Mouse (Mus musculus) gastrocnemius, adult 2 months (tissue): ENCODE data around the gene Adamtsl1. TPM values are rescaled to one million over a fixed set of nuclear protein-coding genes. Genes with fewer than 3 reads are reported as not detected.

Experiments
- DNase-seq: peaks from one replicate; pipeline ENCODE4 v3.0.0; 2022
- H3K27ac ChIP-seq: fragments of 200-600 bp; 2 replicates; pipeline ENCODE4 v1.8.1; 2022; ENCODE audit warnings: mild to moderate bottlenecking
- H3K4me3 ChIP-seq: fragments of 200-600 bp; 2 replicates; pipeline ENCODE4 v1.8.1; 2022; ENCODE audit warnings: mild to moderate bottlenecking, moderate library complexity
- CTCF ChIP-seq: fragments of 200-600 bp; IDR thresholded peaks from 2 replicates; pipeline ENCODE4 v1.8.1; 2022; ENCODE audit warnings: antibody characterized with exemption, mild to moderate bottlenecking, moderate library complexity
- intact Hi-C: fragments of 180-260 bp; cut with DNase I; formaldehyde crosslinking; loops from one replicate; pipeline ENCODE4 v1.15.1; 2025
- total RNA-seq, 2 experiments: library from RNA; stranded (reverse); gene quantifications; 2 replicates each; pipeline ENCODE4 v1.2.3; 2021

Gene Adamtsl1
- total RNA-seq, 2 experiments from 2014 or later = 5.7 to 5.9 TPM

DNA sequence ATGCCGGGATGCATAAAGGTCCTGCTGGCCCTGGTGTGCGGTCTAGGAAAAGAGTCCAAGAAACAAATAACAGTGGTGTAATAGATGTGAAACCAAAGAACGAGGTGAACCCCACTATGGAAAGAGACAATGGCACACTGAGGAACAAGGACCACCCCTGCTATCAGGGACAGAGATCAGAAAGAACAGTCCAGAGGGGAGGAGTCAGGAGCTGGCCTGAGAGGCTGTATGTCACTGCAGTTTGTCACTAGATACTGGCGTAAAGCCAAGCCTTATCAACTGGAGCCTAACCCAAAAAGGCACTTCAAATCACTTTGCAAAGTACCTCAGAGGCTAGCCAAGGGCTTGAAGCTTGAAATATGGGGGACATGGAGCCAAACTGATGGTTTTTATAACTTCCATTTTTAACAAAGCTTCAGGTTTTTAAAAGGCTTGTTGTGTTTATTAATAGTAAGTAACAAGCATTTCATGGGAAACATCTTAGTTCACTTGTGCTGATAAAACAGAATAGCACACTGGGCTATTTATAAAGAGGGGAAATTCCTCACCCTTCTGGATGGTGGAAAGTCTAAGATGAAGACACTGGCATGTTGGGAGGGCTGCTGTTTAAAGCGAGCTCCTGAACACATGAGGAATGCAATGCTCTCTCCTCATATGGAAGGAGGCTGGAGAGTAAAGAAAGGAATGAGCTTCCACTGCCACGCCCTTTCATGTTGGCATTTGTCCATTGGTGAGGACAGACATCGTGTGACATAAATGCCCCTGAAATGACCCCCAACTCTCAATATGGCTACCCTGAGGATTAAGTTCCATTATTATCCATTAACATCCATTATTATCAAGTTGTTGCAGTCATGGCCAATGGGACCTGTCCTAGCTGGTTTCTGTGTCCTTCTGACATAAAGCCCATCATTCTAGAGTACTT is 797.1 kb downstream of the Adamtsl1 start:
- DNase-seq = no peak
- intact Hi-C loops = no loop called here
- Histone ChIP-seq H3K27ac (peak overlapping the region; percentile 43), H3K4me3 (no peak overlapping the region)
- no peak for TF ChIP-seq CTCF

DNA sequence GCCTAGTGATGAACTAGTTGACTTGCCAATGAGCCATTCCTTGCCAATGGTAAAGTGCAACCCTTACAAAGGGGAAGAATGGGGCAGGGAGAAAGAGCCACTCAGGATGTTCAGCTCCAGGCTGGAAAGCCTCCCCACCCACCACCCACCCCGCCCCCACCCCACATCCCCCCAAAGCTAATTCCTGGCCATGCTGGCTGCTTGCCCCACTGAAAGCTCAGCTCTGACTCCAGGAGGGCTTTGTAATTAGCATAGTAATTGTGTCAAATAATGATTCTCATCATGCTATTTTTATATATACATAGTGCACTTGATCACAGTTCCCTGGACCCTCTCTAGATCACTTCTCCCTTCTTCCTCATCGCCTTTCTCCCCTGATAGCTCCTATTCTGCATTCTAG is 798.4 kb downstream of the Adamtsl1 start:
- intact Hi-C loops = no loop called here
- DNase-seq = no peak
- Histone ChIP-seq H3K4me3 (no peak overlapping the region), H3K27ac (no peak overlapping the region)
- TF ChIP-seq CTCF = no peak

DNA sequence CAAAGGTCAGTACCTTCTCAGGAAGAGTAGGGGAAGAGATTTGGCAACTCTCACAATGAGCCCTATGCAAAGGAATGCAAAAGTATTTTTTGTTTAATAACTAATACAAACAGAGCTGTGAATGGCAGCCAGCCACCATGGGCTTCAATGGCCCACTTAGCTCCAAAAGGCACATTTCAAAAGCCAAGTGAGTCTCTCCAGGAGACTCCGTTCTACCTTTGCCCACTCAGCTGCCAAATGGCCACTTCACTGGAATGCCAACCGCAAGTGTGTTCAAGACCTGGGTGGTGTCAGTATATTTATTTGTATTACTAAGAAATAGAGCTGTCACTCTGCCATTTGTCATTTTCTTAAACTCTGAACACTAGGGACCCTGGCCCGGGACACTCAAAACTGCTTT is 800.5 kb downstream of the Adamtsl1 start:
- Histone ChIP-seq H3K27ac (no peak overlapping the region), H3K4me3 (no peak overlapping the region)
- no peak for TF ChIP-seq CTCF
- DNase-seq = no peak
- intact Hi-C loops = no loop called here

DNA sequence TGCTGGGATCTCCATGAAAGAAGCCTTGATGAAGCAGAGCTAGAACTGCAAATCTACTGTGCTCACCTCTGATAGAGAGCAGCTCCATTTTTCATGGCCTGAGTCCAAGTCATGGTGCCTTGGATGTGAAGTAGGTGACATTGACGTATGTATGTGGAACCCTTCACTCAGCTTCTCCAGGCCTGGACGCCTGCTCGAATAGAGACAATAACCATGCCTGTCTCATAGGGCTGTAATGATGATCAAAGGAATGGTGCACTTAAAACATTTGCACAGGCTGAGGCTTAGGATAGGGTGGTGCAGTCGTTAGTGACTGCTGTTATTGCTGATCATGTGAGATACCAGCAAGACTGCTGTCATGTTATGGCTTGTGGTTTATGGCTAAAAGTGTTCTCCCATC is 801.1 kb downstream of the Adamtsl1 start:
- Histone ChIP-seq H3K4me3 (no peak overlapping the region), H3K27ac (no peak overlapping the region)
- no peak for TF ChIP-seq CTCF
- intact Hi-C loops = no loop called here
- no peak for DNase-seq

DNA sequence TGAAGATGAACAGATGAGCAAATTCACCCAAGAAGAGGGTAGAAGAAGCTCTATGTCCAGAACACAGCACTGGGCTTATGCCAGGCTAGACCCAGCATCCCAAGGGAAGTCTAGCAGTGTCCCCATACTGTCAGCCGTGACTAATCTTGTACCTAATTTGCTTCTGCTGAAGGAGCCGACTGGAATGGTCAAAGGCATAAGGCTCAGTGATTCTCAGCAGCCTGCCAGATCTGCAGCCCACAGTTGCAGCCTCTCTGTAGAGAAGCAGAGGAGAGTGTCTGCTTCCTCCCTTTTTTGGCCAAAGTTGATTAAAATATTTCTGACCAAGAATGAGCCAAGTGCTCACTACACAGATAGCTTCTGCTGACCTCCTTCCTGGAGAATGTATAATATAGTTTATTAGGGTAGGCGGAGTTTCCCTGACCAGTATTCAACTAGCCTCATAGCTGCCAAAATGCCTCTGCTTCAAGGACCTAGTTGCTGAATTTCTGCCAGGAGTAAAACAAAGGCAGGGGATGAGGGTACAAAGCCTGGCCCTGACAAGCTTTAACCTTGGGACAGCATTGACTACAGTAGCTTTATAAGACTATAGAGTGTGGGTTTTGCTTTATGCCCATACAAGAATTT is 804.1 kb downstream of the Adamtsl1 start:
- no peak for DNase-seq
- TF ChIP-seq CTCF = no peak
- Histone ChIP-seq H3K4me3 (no peak overlapping the region), H3K27ac (no peak overlapping the region)
- intact Hi-C loops = no loop called here

DNA sequence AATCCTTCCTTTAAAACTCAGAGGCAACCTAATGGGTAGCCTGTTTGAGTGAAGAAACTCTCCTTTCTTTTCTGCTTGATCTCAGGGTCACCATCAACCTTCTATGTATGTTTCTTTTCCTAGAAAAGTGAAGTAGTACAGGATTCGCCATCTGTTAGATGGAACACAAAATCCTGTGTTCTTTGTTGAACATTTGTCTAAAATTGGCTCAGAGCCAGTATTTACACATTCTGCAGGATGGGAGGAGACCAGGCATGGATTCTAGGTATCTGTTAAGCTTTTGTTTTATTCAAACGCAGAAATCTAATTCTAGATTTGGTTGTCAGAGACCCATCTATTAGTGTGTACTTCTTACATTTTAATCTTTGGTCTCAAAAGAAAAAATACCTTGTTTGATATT is 811.4 kb downstream of the Adamtsl1 start:
- no peak overlapping the region for H3K27ac ChIP-seq
- H3K4me3 ChIP-seq = no peak overlapping the region
- TF ChIP-seq CTCF = no peak
- intact Hi-C loops = no loop called here
- no peak for DNase-seq

DNA sequence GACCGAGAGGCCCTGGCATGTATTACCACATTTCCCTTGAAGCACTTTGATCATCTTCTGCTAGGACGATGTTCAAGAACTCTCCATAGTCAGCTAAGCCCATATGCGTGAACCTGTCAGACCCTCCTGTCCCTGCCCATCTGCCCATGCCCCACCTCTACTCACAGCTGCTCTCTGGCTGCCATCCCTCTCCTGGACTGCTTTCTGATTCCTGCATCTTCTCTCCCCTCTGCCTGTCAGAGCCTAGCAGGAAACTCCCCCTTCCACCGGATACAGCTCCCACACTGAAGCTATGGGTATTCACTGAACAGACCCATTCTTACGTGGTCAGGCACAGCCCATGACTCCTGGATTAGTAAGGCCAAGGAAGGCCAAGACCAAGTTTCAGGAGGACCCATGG is 812.0 kb downstream of the Adamtsl1 start:
- Histone ChIP-seq H3K27ac (no peak overlapping the region), H3K4me3 (no peak overlapping the region)
- TF ChIP-seq CTCF = no peak
- no peak for DNase-seq
- intact Hi-C loops = no loop called here

DNA sequence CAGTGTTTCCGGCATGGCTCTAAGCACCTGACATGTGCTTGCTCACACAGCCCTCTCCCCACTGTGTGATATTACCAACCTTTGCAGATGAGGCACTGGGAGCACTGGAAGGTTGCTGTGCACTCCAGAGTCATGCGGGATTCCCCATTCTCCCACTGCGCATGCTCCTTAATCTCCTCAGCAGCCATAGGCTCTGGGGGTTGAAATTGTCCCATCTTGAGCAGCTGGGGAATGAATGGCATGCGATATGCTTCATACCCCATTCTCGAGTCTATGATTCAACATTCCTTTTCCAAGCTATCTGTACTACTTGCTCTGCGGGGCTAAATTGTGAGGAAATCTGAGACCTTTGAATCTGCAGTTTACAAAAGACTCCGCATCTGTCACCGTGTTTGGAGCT is 812.7 kb downstream of the Adamtsl1 start:
- intact Hi-C loops = no loop called here
- TF ChIP-seq CTCF = no peak
- Histone ChIP-seq H3K4me3 (no peak overlapping the region), H3K27ac (no peak overlapping the region)
- DNase-seq = no peak

DNA sequence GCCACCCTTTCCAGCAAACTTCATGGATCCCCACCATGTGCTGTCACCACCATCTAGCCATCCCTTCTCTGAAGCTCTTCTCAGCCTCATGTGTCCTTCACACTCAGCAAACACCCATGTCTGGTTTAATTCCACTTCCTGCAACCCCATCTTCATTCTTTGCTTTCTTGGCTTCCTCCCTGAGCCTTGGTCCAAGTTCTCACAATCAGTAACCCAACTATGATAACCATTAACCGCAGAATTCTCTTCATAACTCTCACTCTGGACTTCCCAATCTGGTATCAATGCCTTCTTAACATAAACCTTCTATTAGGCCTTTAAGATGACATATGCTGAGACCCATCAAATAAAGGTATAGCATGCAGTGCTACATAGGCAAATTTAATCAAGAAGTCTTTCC is 815.5 kb downstream of the Adamtsl1 start:
- Histone ChIP-seq H3K27ac (no peak overlapping the region), H3K4me3 (no peak overlapping the region)
- intact Hi-C loops = no loop called here
- no peak for TF ChIP-seq CTCF
- DNase-seq = no peak

DNA sequence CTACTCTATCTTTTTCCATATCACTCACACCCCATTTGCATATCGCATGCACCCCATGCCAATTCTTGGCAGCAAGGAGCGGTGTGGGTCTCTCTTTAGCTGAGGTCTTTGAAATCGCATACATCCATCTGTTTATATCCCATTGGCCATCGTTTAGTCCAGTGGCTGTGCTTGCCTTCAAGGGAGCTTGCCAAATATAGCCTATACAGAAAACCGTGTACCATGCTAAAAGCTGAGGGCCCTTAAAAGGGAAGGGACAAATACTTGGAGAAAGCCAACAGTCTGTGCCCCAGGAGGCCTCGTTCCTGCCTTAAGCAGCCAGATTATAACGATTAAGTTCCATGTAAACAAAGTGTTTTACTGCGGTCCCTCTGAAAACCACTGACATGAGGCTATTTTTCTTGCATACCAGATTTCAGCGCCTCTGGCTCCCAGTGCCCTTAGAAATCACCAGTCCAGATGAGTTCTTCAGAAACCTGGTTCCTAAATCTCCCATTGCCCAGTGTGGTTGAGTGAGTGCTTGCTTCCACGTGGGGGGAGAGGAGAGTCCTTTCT is 822.0 kb downstream of the Adamtsl1 start:
- peak overlapping the region; percentile 66; the same call in 1 of the 2 replicates for H3K27ac ChIP-seq
- no peak for DNase-seq
- no peak for TF ChIP-seq CTCF
- no peak overlapping the region for H3K4me3 ChIP-seq
- intact Hi-C loops = no loop called here

DNA sequence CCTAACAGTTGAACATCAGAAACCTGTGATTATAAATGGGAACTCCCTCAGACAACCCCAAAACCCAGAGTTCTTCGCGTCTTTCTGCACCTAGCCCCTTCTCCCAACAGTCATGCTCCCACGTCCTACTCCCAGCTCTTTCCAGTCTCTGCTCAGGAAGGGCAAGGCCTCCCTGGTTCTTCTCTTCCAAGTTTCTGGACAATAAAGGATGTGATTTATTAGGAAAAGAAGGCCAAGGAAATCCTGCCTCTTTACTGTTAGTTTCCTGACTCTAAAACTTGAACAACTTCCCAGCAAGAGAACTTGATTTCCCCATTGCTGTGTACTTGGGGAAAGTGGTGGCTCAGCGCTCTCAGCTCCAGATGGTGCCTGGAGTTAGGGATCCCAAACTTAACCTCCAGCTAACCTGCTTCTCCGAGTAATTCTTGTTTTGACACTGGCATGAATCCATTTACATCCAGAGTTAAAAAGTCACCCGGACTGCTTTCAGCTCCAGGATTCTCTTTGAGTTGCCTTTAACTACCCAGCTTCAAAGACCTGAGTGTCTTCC is 823.3 kb downstream of the Adamtsl1 start:
- intact Hi-C loops = no loop called here
- H3K27ac ChIP-seq = peak overlapping the region; percentile 66
- H3K4me3 ChIP-seq = no peak overlapping the region
- no peak for TF ChIP-seq CTCF
- no peak for DNase-seq

DNA sequence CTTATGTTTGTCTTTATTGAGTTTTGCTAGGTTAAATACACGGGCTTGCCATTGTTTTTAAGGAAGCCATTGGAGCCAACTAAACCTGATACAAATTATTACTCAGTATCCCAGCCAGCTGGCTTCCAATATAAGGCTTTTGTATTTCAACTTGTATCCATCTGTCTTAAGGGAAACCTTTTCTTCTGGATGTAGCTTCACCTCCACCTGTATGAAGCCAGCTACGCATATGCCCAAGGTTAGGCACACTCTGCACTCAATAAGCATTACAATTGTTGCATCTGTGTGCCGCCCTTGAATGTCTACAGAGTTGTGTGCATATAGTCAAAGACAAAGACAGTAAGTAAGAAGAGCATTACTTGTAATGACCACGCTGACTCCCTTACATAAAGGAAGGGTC is 835.4 kb downstream of the Adamtsl1 start:
- TF ChIP-seq CTCF = no peak
- no peak for DNase-seq
- intact Hi-C loops = no loop called here
- no peak overlapping the region for H3K4me3 ChIP-seq
- H3K27ac ChIP-seq = no peak overlapping the region

DNA sequence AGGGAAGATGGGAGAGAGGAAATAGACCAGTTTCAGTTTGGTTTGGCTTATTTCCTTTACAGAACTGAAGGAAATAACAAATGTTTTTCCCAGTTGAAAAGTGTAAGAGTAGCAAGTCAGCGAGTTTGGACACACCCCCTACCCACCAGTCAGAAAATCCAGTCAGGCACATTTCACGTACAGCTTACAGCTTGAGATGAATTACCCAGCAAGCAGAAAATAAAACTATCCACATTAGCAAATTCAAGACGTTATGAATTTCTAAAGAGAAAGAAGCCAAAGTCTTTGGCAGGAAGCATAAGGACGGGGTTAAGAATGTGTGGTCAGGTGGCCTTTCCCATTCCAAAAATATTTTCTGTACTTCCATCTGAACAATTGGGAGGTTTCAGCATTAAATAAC is 838.1 kb downstream of the Adamtsl1 start:
- intact Hi-C loops = no loop called here
- peak overlapping the region; percentile 1; the same call in 1 of the 2 replicates for H3K4me3 ChIP-seq
- TF ChIP-seq CTCF = no peak
- peak overlapping the region; percentile 63 for H3K27ac ChIP-seq
- DNase-seq = no peak
